Mouse (Mus musculus) small intestine, adult 2 months (tissue): ENCODE measurements around the gene Kctd15.

Experiments
- CTCF ChIP-seq: fragments of 200-500 bp; IDR thresholded peaks from 2 replicates; pipeline ENCODE4 v1.5.1; 2012; ENCODE audit warnings: low read depth, mild to moderate bottlenecking, control low read depth, inconsistent platforms, low read length, moderate library complexity, mixed read lengths; ENCODE audit not compliant: insufficient replicate concordance, insufficient read length; ENCODE audit errors: extremely low read depth
- POLR2A ChIP-seq: fragments of 200-500 bp; IDR thresholded peaks from 2 replicates; pipeline ENCODE4 v1.6.1; 2012; ENCODE audit warnings: low read depth, mild to moderate bottlenecking, control low read depth, inconsistent platforms, low read length, moderate library complexity

DNA sequence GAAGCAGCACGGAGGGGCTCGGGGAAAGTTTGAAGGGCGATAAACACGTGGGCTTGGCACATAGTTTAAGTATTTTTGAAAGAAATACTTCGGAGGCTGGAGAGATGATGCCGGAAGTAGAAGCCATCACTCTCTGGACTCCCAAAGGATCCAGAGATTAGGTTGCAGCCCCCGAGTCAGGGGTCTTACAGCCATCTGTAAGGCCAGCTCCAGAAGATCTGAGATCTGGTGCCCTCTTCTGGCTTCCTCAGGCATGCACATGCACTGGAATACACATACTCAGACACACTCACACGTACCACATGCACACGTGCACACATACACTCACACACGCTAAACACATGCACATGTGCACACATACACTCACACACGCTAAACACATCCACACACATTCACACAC, 65.8 kb downstream of the Kctd15 start:
- TF ChIP-seq POLR2A = no peak
- no peak for TF ChIP-seq CTCF
